Mouse (Mus musculus): ENCODE measurements around the gene Vti1a.

DNA sequence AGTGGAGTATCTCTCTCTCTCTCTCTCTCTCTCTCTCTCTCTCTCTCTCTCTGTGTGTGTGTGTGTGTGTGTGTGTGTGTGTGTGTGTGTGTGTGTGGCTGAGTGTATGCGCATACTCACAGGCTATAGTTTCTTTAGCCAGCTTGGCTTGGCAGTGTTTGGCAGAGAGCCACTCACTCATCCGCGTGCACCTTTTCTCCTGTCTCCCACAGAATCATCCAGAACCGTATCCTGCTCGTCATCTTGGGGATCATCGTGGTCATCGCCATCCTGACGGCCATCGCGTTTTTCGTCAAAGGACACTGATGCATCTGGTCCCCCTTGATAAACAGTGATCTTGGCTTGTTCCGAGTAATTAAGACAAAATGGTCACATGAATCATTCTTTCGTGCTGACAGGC, 307.5 kb downstream of the Vti1a start:
- no peak for TF ChIP-seq CTCF (IDR thresholded peaks at IDR 0.05)
- TF ChIP-seq EP300 (IDR thresholded peaks at IDR 0.05): no peak

All from lung, postnatal 0 days (tissue).